Mouse (Mus musculus) G1E (cell line): Measurements from ENCODE around the gene Olfr1404. TPM values are rescaled to one million over a fixed set of nuclear protein-coding genes. Genes with fewer than 3 reads are reported as not detected.
"Not testable (repeated sequence)": the region's sequence is repeated elsewhere in the genome, so short reads cannot be mapped to it uniquely, and the experiment has no call there.

ENCODE experiments used
- ATAC-seq: 2 replicates; pipeline ENCODE4 v1.8.0; 2016; ENCODE audit warnings: mild to moderate bottlenecking; ENCODE audit not compliant: insufficient number of reproducible peaks, poor library complexity, low FRiP score, severe bottlenecking; ENCODE audit errors: extremely low read depth
- DNase-seq: peaks from one replicate; pipeline ENCODE4 v3.0.0; 2012; ENCODE audit warnings: low spot score
- H3K27me3 ChIP-seq: 2 replicates; pipeline ENCODE4 v1.6.1; 2012; ENCODE audit warnings: mild to moderate bottlenecking, low read length, inconsistent platforms; ENCODE audit not compliant: insufficient read depth
- H3K36me3 ChIP-seq: replicated peaks from 2 replicates; pipeline ENCODE3; 2012; ENCODE audit warnings: mild to moderate bottlenecking, inconsistent platforms
- H3K4me1 ChIP-seq: 2 replicates; pipeline ENCODE4 v1.6.1; 2012; ENCODE audit warnings: low read depth, low read length, inconsistent platforms, mixed read lengths; ENCODE audit not compliant: insufficient read depth
- H3K4me3 ChIP-seq: 2 replicates; pipeline ENCODE4 v1.5.1; 2012; ENCODE audit warnings: low read depth, mild to moderate bottlenecking, inconsistent platforms, low read length, moderate library complexity, mixed read lengths
- H3K9me3 ChIP-seq: replicated peaks from 2 replicates; pipeline ENCODE4 v1.6.1; 2012; ENCODE audit warnings: inconsistent platforms
- CTCF ChIP-seq: IDR thresholded peaks from 2 replicates; pipeline ENCODE4 v1.5.1; 2012; ENCODE audit warnings: low read depth, low read length, inconsistent platforms, mixed read lengths
- GATA1 ChIP-seq: IDR thresholded peaks from 2 replicates; pipeline ENCODE4 v1.6.1; 2012; ENCODE audit warnings: borderline replicate concordance, low read length, inconsistent platforms, mixed read lengths
- GATA2 ChIP-seq: IDR thresholded peaks from 2 replicates; pipeline ENCODE4 v1.6.1; 2012; ENCODE audit warnings: low read depth, low read length, inconsistent platforms, borderline replicate concordance
- POLR2AphosphoS5 ChIP-seq: IDR thresholded peaks from 2 replicates; pipeline ENCODE4 v1.6.1; 2012; ENCODE audit warnings: low read depth, low read length, inconsistent platforms; ENCODE audit not compliant: insufficient replicate concordance
- TAL1 ChIP-seq: conservative IDR thresholded peaks from 2 replicates; pipeline ENCODE4 v1.6.1; 2012; ENCODE audit warnings: low read depth, low read length, inconsistent platforms, mixed read lengths
- polyA plus RNA-seq: library from polyadenylated mRNA; stranded (reverse); fragments of >175 nt; gene quantifications from 2 replicates; pipeline ENCODE4 v1.2.3, GENCODE M21; 2012
- total RNA-seq, 2 experiments: library from RNA; stranded (forward) in 1 of 2; stranded (reverse) in 1 of 2; fragments of 200-1000 nt in 1 of 2; fragments of >200 nt in 1 of 2; fragmentation: Nextera tagmentation in 1 of 2; gene quantifications; 2 replicates each; pipeline ENCODE4 v1.2.3; 2014 to 2017

Olfr1404 gene
- total and polyA plus RNA-seq, 3 experiments: 0.16 TPM; not detected in 2

DNA sequence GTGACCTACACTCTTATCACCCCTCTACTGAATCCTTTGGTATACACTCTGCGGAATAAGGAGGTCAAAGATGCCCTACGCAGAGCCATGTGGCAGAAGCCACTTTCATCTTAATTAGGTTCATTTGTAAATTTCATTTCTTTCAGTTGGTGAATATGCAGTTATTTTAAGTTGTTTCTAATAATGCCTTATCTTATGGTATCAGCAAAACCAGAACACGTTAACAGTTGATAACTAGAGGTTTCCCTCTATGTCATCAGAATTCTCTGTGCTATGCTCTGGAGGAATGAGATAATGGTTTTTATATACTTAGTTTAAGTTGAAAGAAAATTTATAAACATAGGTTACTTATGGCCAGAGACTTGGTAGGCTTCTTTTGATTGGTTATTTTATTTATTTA, 4.3 kb downstream of the Olfr1404 start:
- ATAC-seq: peak; percentile 75
- Histone ChIP-seq H3K27me3 (no peaks in the 10 kb centered on the region), H3K4me3 (no peak overlapping the region), H3K4me1 (peaks cover 13% of the 10 kb centered on the region), H3K36me3 (no peaks in the 10 kb centered on the region), H3K9me3 (0 out of 2 replicates have a peak, but pooled peaks cover 8% of the 10 kb centered on the region)
- no peak for TF ChIP-seq POLR2AphosphoS5
- TF ChIP-seq GATA2: no peak
- TF ChIP-seq TAL1: no peak; the same call in 1 of the 2 replicates
- no peak for TF ChIP-seq CTCF
- TF ChIP-seq GATA1: no peak
- DNase-seq: no peak

GRCm38 (mm10) chr1:173227081-173227480, 14.9 kb downstream of the Olfr1404 start, which contains the start of gene Fcer1a:
Fcer1a (minus strand) TSS chr1:173227214.
- no peak within 1 kb of the TSS for H3K4me3 ChIP-seq
- DNase-seq (no peak), ATAC-seq (no peak)
- TF ChIP-seq TAL1 (no peak), GATA2 (no peak), POLR2AphosphoS5 (no peak), GATA1 (no peak), CTCF (no peak)
- no peaks in the 10 kb centered on the region; the same call in 1 of the 2 replicates for H3K4me1 ChIP-seq
- H3K9me3 ChIP-seq: peaks cover 5% of the 10 kb centered on the region
- H3K36me3 ChIP-seq: no peaks in the 10 kb centered on the region
- H3K27me3 ChIP-seq: no peaks in the 10 kb centered on the region

- not testable (repeated sequence) for DNase-seq, H3K27me3 ChIP-seq, H3K4me1 ChIP-seq, H3K9me3 ChIP-seq, H3K36me3 ChIP-seq, ATAC-seq, H3K4me3 ChIP-seq
Measured at GRCm38 (mm10) chr1:173237004-173237403, 24.8 kb downstream of the Olfr1404 start.

- H3K27me3 ChIP-seq: no peaks in the 10 kb centered on the region
- no peak for ATAC-seq
- no peak overlapping the region for H3K4me3 ChIP-seq
- TF ChIP-seq GATA2 (no peak), TAL1 (no peak), GATA1 (no peak), CTCF (no peak)
- H3K36me3 ChIP-seq: no peaks in the 10 kb centered on the region
- DNase-seq: no peak
- H3K9me3 ChIP-seq: peaks cover 8% of the 10 kb centered on the region; the same call in 1 of the 2 replicates
- no peaks in the 10 kb centered on the region for H3K4me1 ChIP-seq
Measured at GRCm38 (mm10) chr1:173249888-173250287, 37.7 kb downstream of the Olfr1404 start.

GRCm38 (mm10) chr1:173265701-173266100, 53.5 kb downstream of the Olfr1404 start, which contains the start of gene Olfr418:
Olfr418 (plus strand) TSS chr1:173266001.
- H3K9me3 ChIP-seq: no peaks in the 10 kb centered on the region
- H3K27me3 ChIP-seq: no peaks in the 10 kb centered on the region

More at GRCm38 (mm10) chr1:173265701-173266100, 53.5 kb downstream of the Olfr1404 start, which contains the start of gene Olfr418:
- TF ChIP-seq CTCF: no peak
- no peak for TF ChIP-seq POLR2AphosphoS5
- TF ChIP-seq TAL1: no peak
- TF ChIP-seq GATA2: no peak
- TF ChIP-seq GATA1: no peak
- Histone ChIP-seq H3K4me3 (no peak within 1 kb of the TSS), H3K36me3 (no peaks in the 10 kb centered on the region), H3K4me1 (no peaks in the 10 kb centered on the region)
- DNase-seq (no peak), ATAC-seq (no peak)

Other genes starting within 250 kb of the Olfr1404 start
- gene Olfr1408, start 75.0 kb upstream of the Olfr1404 start, total RNA-seq (2014; fragmentation: Nextera tagmentation): not detected in 2 replicates
- gene Olfr1408, start 75.0 kb upstream of the Olfr1404 start, total RNA-seq (2017): 0.55 TPM in 1 of 2 replicates, not detected in the other
- gene Olfr1408, start 75.0 kb upstream of the Olfr1404 start, polyA plus RNA-seq: not detected in 2 replicates
- gene Olfr1406, start 21.8 kb upstream of the Olfr1404 start, total RNA-seq (2014; fragmentation: Nextera tagmentation): not detected in 2 replicates
- gene Olfr1406, start 21.8 kb upstream of the Olfr1404 start, total RNA-seq (2017): 0.06 TPM in 1 of 2 replicates, not detected in the other
- not detected in 2 replicates for gene Olfr1406, start 21.8 kb upstream of the Olfr1404 start, polyA plus RNA-seq
- gene Olfr218, start 14.6 kb upstream of the Olfr1404 start, total RNA-seq (2014; fragmentation: Nextera tagmentation): not detected in 2 replicates
- gene Olfr218, start 14.6 kb upstream of the Olfr1404 start, total RNA-seq (2017): 0.11 and 0.12 TPM in 2 replicates
- gene Olfr218, start 14.6 kb upstream of the Olfr1404 start, polyA plus RNA-seq: not detected in 2 replicates
- not detected in 2 replicates for gene Fcer1a, start 14.8 kb downstream of the Olfr1404 start, total RNA-seq (2014; fragmentation: Nextera tagmentation)
- gene Fcer1a, start 14.8 kb downstream of the Olfr1404 start, total RNA-seq (2017): 0.23 TPM in 1 of 2 replicates, not detected in the other
- not detected in 2 replicates for gene Fcer1a, start 14.8 kb downstream of the Olfr1404 start, polyA plus RNA-seq
- gene Olfr418, start 53.6 kb downstream of the Olfr1404 start, total RNA-seq (2014; fragmentation: Nextera tagmentation): not detected in 2 replicates
- gene Olfr418, start 53.6 kb downstream of the Olfr1404 start, total RNA-seq (2017): 0.17 and 0.38 TPM in 2 replicates
- gene Olfr418, start 53.6 kb downstream of the Olfr1404 start, polyA plus RNA-seq: not detected in 2 replicates
- gene Mptx2, start 65.4 kb downstream of the Olfr1404 start, total RNA-seq (2014; fragmentation: Nextera tagmentation): not detected in 2 replicates
- gene Mptx2, start 65.4 kb downstream of the Olfr1404 start, total RNA-seq (2017): not detected in 2 replicates
- not detected in 2 replicates for gene Mptx2, start 65.4 kb downstream of the Olfr1404 start, polyA plus RNA-seq
- not detected in 2 replicates for gene Ackr1, start 121.4 kb downstream of the Olfr1404 start, total RNA-seq (2014; fragmentation: Nextera tagmentation)
- gene Ackr1, start 121.4 kb downstream of the Olfr1404 start, total RNA-seq (2017): not detected in 2 replicates
- not detected in 2 replicates for gene Ackr1, start 121.4 kb downstream of the Olfr1404 start, polyA plus RNA-seq
- 8.1 TPM in 1 of 2 replicates, not detected in the other for gene Aim2, start 138.5 kb downstream of the Olfr1404 start, total RNA-seq (2014; fragmentation: Nextera tagmentation)
- gene Aim2, start 138.5 kb downstream of the Olfr1404 start, total RNA-seq (2017): not detected in 2 replicates
- not detected in 2 replicates for gene Aim2, start 138.5 kb downstream of the Olfr1404 start, polyA plus RNA-seq
- not detected in 2 replicates for gene Cadm3, start 155.3 kb downstream of the Olfr1404 start, total RNA-seq (2014; fragmentation: Nextera tagmentation)
- gene Cadm3, start 155.3 kb downstream of the Olfr1404 start, total RNA-seq (2017): 0.44 TPM in 1 of 2 replicates, not detected in the other
- not detected in 2 replicates for gene Cadm3, start 155.3 kb downstream of the Olfr1404 start, polyA plus RNA-seq